Mouse (Mus musculus) ES-E14 (cell line): ENCODE data around the gene Htr6. TPM values are rescaled to one million over a fixed set of nuclear protein-coding genes. Genes with fewer than 3 reads are reported as not detected.

Source experiments
- DNase-seq: peaks from one replicate; pipeline ENCODE4 v3.0.0-alpha.2; 2013; ENCODE audit warnings: low read depth, low spot score
- H3K27ac ChIP-seq: 2 replicates; pipeline ENCODE4 v1.5.1; 2012; ENCODE audit warnings: low read depth, mild to moderate bottlenecking, low read length, moderate library complexity, mixed read lengths; ENCODE audit not compliant: poor library complexity, insufficient read depth, severe bottlenecking
- H3K36me3 ChIP-seq: 2 replicates; pipeline ENCODE4 v1.6.1; 2012; ENCODE audit warnings: mild to moderate bottlenecking, low read length, moderate library complexity, mixed read lengths; ENCODE audit not compliant: control insufficient read depth, poor library complexity, insufficient read depth, severe bottlenecking
- H3K4me1 ChIP-seq, 2 experiments: fragments of 150-350 bp in 1 of 2; sonication (generic) in 1 of 2; 2 replicates each; pipeline ENCODE4 v1.6.1; 2012; ENCODE audit warnings: low read length in 2 of 2, mild to moderate bottlenecking in 1 of 2, mixed read lengths in 1 of 2; ENCODE audit not compliant: control insufficient read depth in 2 of 2, insufficient read depth in 2 of 2, poor library complexity in 1 of 2
- H3K4me3 ChIP-seq, 2 experiments: fragments of 150-350 bp in 1 of 2; sonication (generic) in 1 of 2; 2 replicates each; pipeline ENCODE4 v1.5.1; 2012; ENCODE audit warnings: low read length in 2 of 2, low read depth in 1 of 2, mild to moderate bottlenecking in 1 of 2, mixed read lengths in 1 of 2; ENCODE audit not compliant: insufficient read depth in 1 of 2, poor library complexity in 1 of 2, severe bottlenecking in 1 of 2
- H3K9ac ChIP-seq: 2 replicates; pipeline ENCODE4 v1.6.1; 2012; ENCODE audit warnings: low read depth, mild to moderate bottlenecking, low read length, mixed read lengths; ENCODE audit not compliant: poor library complexity, insufficient read depth, severe bottlenecking
- H3K9me3 ChIP-seq: fragments of 150-350 bp; sonication (generic); 2 replicates; pipeline ENCODE4 v1.6.1; 2012; ENCODE audit warnings: low read depth, mild to moderate bottlenecking, low read length; ENCODE audit not compliant: control insufficient read depth, insufficient read depth
- CHD2 ChIP-seq: IDR thresholded peaks from 2 replicates; pipeline ENCODE4 v1.6.1; 2014; ENCODE audit warnings: mild to moderate bottlenecking, low read depth, low read length, inconsistent platforms
- HCFC1 ChIP-seq: IDR thresholded peaks from 2 replicates; pipeline ENCODE4 v1.6.1; 2012; ENCODE audit warnings: low read length, inconsistent platforms, borderline replicate concordance; ENCODE audit not compliant: insufficient read depth
- MAFK ChIP-seq: IDR thresholded peaks from 2 replicates; pipeline ENCODE4 v1.6.1; 2014; ENCODE audit warnings: mild to moderate bottlenecking, low read depth, low read length, inconsistent platforms; ENCODE audit not compliant: insufficient read depth
- ZC3H11A ChIP-seq: IDR thresholded peaks from 2 replicates; pipeline ENCODE4 v1.6.1; 2012; ENCODE audit warnings: low read depth, mild to moderate bottlenecking, inconsistent platforms, low read length, borderline replicate concordance
- ZNF384 ChIP-seq: IDR thresholded peaks from 2 replicates; pipeline ENCODE4 v1.6.1; 2012; ENCODE audit warnings: low read depth, low read length, inconsistent platforms
- in situ Hi-C, 2 experiments: fragments of 600-800 bp; cut with MboI; formaldehyde crosslinking; loops; one replicate each; pipeline ENCODE4 v1.15.1; 2025; ENCODE audit warnings: low sequenced_read_pairs in 2 of 2, inconsistent platforms in 1 of 2; ENCODE audit not compliant: unreplicated experiment in 2 of 2
- total RNA-seq: library from RNA; depleted of rRNA; stranded (reverse); fragments of 300-350 nt; gene quantifications from 2 replicates; pipeline ENCODE4 v1.2.3, GENCODE M21; 2012

The Htr6 gene
- total RNA-seq, 1 experiment = 0.13 TPM

GRCm38 (mm10) chr4:139116356-139117063 is 41.1 kb upstream of the Htr6 start:
- no peaks in the 10 kb centered on the region for H3K9me3 ChIP-seq
- H3K27ac ChIP-seq = no peak overlapping the region
- no peak overlapping the region for H3K9ac ChIP-seq
- H3K36me3 ChIP-seq = no peaks in the 10 kb centered on the region
- TF ChIP-seq CHD2 (no peak), ZC3H11A (no peak), ZNF384 (no peak), HCFC1 (no peak), MAFK (no peak)
- in situ Hi-C loops = no loop called here
- 0 out of 4 replicates have a peak, but pooled peaks cover 0 to 2% of the 10 kb centered on the region in 2 experiments for H3K4me1 ChIP-seq
- H3K4me3 ChIP-seq = no peak overlapping the region
- no peak for DNase-seq

GRCm38 (mm10) chr4:139115721-139116120 is 40.4 kb upstream of the Htr6 start:
- peak; percentile 54 for DNase-seq
- Histone ChIP-seq H3K9me3 (no peaks in the 10 kb centered on the region), H3K4me1 (peaks cover 0 to 2% of the 10 kb centered on the region in 2 experiments; a peak in 1 of 4 replicates), H3K27ac (no peak overlapping the region), H3K9ac (no peak overlapping the region), H3K4me3 (no peak overlapping the region), H3K36me3 (no peaks in the 10 kb centered on the region)
- TF ChIP-seq CHD2 (no peak), HCFC1 (no peak), ZC3H11A (no peak), ZNF384 (no peak), MAFK (no peak)
- in situ Hi-C loops = no loop called here

- TF ChIP-seq MAFK (no peak), ZNF384 (no peak), CHD2 (no peak), HCFC1 (no peak), ZC3H11A (no peak)
- H3K9ac ChIP-seq = no peak overlapping the region
- in situ Hi-C loops = no loop called here
- H3K36me3 ChIP-seq = no peaks in the 10 kb centered on the region
- H3K4me1 ChIP-seq = peaks cover 0 to 2% of the 10 kb centered on the region in 2 experiments; a peak in 2 of 4 replicates
- H3K4me3 ChIP-seq = no peak overlapping the region
- H3K9me3 ChIP-seq = no peaks in the 10 kb centered on the region
- H3K27ac ChIP-seq = no peak overlapping the region
- no peak for DNase-seq
Observed at GRCm38 (mm10) chr4:139112482-139112881, 37.1 kb upstream of the Htr6 start.

- no peak overlapping the region for H3K9ac ChIP-seq
- no peak overlapping the region for H3K27ac ChIP-seq
- H3K36me3 ChIP-seq = no peaks in the 10 kb centered on the region
- H3K4me3 ChIP-seq = no peak overlapping the region
- no peaks in the 10 kb centered on the region for H3K9me3 ChIP-seq
- H3K4me1 ChIP-seq = no peaks in the 10 kb centered on the region; a peak in 2 of 4 replicates
- in situ Hi-C loops = no loop called here
- TF ChIP-seq HCFC1 (no peak), CHD2 (no peak), ZC3H11A (no peak), ZNF384 (no peak)
- DNase-seq = no peak
Observed at GRCm38 (mm10) chr4:139111421-139111820, 36.1 kb upstream of the Htr6 start.

GRCm38 (mm10) chr4:139110858-139111257 is 35.5 kb upstream of the Htr6 start:
- Histone ChIP-seq H3K9ac (no peak overlapping the region), H3K4me1 (no peaks in the 10 kb centered on the region; a peak in 2 of 4 replicates), H3K36me3 (no peaks in the 10 kb centered on the region), H3K27ac (no peak overlapping the region), H3K9me3 (no peaks in the 10 kb centered on the region), H3K4me3 (no peak overlapping the region)
- no peak for TF ChIP-seq ZC3H11A
- no peak for TF ChIP-seq HCFC1
- no peak for TF ChIP-seq MAFK
- DNase-seq = no peak
- in situ Hi-C loops = no loop called here
